Mouse (Mus musculus) CH12.LX (cell line): ENCODE results near the gene Stard5. TPM values are rescaled to one million over a fixed set of nuclear protein-coding genes. Genes with fewer than 3 reads are reported as not detected.
A peak's percentile ranks its signal among the peaks of the same experiment; 100 is the strongest.

Experiments used
- DNase-seq: peaks from one replicate; pipeline ENCODE4 v3.0.0-alpha.2; 2013; ENCODE audit errors: extremely low read depth
- H3K27ac ChIP-seq: 2 replicates; pipeline ENCODE4 v1.5.1; 2012; ENCODE audit warnings: low read depth, mild to moderate bottlenecking, control low read depth, moderate library complexity; ENCODE audit not compliant: insufficient read depth
- H3K27me3 ChIP-seq: replicated peaks from 2 replicates; pipeline ENCODE3; 2012; ENCODE audit warnings: inconsistent platforms
- H3K36me3 ChIP-seq, 2 experiments: replicated peaks in 1 of 2; 2 replicates each; pipeline versions ENCODE3 to v1.6.1; 2012; ENCODE audit warnings: inconsistent platforms in 1 of 2, low read length in 1 of 2, mild to moderate bottlenecking in 1 of 2, mixed read lengths in 1 of 2, moderate library complexity in 1 of 2; ENCODE audit not compliant: control insufficient read depth in 1 of 2, insufficient read depth in 1 of 2
- H3K4me1 ChIP-seq, 2 experiments: 2 replicates each; pipeline ENCODE4 v1.6.1; 2012; ENCODE audit warnings: inconsistent platforms in 1 of 2, moderate library complexity in 1 of 2; ENCODE audit not compliant: insufficient read depth in 2 of 2, control insufficient read depth in 1 of 2
- H3K4me2 ChIP-seq: 2 replicates; pipeline ENCODE4 v1.6.1; 2012; ENCODE audit warnings: low read depth, mild to moderate bottlenecking, control low read depth; ENCODE audit not compliant: poor library complexity, insufficient read depth, severe bottlenecking
- H3K4me3 ChIP-seq, 3 experiments: fragments of 150-350 bp in 1 of 3; sonication (generic) in 1 of 3; replicated peaks in 1 of 3; 2 replicates each; pipeline versions ENCODE3 to v1.5.1; 2011 to 2012; ENCODE audit warnings: low read depth in 2 of 3, low read length in 2 of 3, mild to moderate bottlenecking in 2 of 3, moderate library complexity in 2 of 3, control low read depth in 1 of 3, improper control_type of control experiment in 1 of 3, inconsistent platforms in 1 of 3, mixed read lengths in 1 of 3; ENCODE audit not compliant: poor library complexity in 1 of 3
- H3K79me2 ChIP-seq: replicated peaks from 2 replicates; pipeline ENCODE4 v1.6.1; 2012; ENCODE audit warnings: mild to moderate bottlenecking, moderate library complexity; ENCODE audit not compliant: control insufficient read depth, poor library complexity, insufficient read depth, severe bottlenecking; ENCODE audit errors: extremely low read depth
- H3K9ac ChIP-seq: 2 replicates; pipeline ENCODE4 v1.6.1; 2012; ENCODE audit warnings: low read depth, mild to moderate bottlenecking, control low read depth, moderate library complexity; ENCODE audit not compliant: insufficient read depth
- H3K9me3 ChIP-seq: replicated peaks from 2 replicates; pipeline ENCODE3; 2012; ENCODE audit warnings: low read length, inconsistent platforms, mixed read lengths
- BHLHE40 ChIP-seq: IDR thresholded peaks from 2 replicates; pipeline ENCODE4 v1.6.1; 2011; ENCODE audit warnings: mild to moderate bottlenecking, low read depth, low read length, improper control_type of control experiment
- CHD1 ChIP-seq: IDR thresholded peaks from 2 replicates; pipeline ENCODE4 v1.6.1; 2012; ENCODE audit warnings: low read depth, low read length, improper control_type of control experiment, inconsistent platforms
- E2F4 ChIP-seq: IDR thresholded peaks from 2 replicates; pipeline ENCODE4 v1.6.1; 2011; ENCODE audit warnings: low read depth, low read length, improper control_type of control experiment; ENCODE audit not compliant: insufficient replicate concordance
- ELF1 ChIP-seq: IDR thresholded peaks from 2 replicates; pipeline ENCODE4 v1.6.1; 2014; ENCODE audit warnings: low read depth, mild to moderate bottlenecking, inconsistent platforms, low read length, improper control_type of control experiment
- EP300 ChIP-seq: IDR thresholded peaks from 2 replicates; pipeline ENCODE4 v1.6.1; 2011; ENCODE audit warnings: low read length, improper control_type of control experiment
- ETS1 ChIP-seq: conservative IDR thresholded peaks from 2 replicates; pipeline ENCODE4 v1.6.1; 2012; ENCODE audit warnings: low read depth, mild to moderate bottlenecking, inconsistent platforms, low read length, improper control_type of control experiment, moderate library complexity
- GABPA ChIP-seq: IDR thresholded peaks from 2 replicates; pipeline ENCODE4 v1.6.1; 2012; ENCODE audit warnings: low read depth, low read length, improper control_type of control experiment, inconsistent platforms; ENCODE audit not compliant: insufficient replicate concordance
- HCFC1 ChIP-seq: IDR thresholded peaks from 2 replicates; pipeline ENCODE4 v1.6.1; 2012; ENCODE audit warnings: low read depth, mild to moderate bottlenecking, inconsistent platforms, low read length, improper control_type of control experiment
- IRF4 ChIP-seq: IDR thresholded peaks from 2 replicates; pipeline ENCODE4 v1.6.1; 2014; ENCODE audit warnings: low read depth, mild to moderate bottlenecking, inconsistent platforms, low read length, improper control_type of control experiment
- JUND ChIP-seq: conservative IDR thresholded peaks from 2 replicates; pipeline ENCODE4 v1.6.1; 2011; ENCODE audit warnings: low read depth, low read length, improper control_type of control experiment
- MEF2A ChIP-seq: IDR thresholded peaks from 2 replicates; pipeline ENCODE4 v1.6.1; 2014; ENCODE audit warnings: low read depth, mild to moderate bottlenecking, inconsistent platforms, low read length, improper control_type of control experiment, borderline replicate concordance
- MXI1 ChIP-seq: IDR thresholded peaks from 2 replicates; pipeline ENCODE4 v1.6.1; 2011; ENCODE audit warnings: mild to moderate bottlenecking, low read depth, low read length, improper control_type of control experiment
- MYC ChIP-seq: IDR thresholded peaks from 2 replicates; pipeline ENCODE4 v1.6.1; 2011; ENCODE audit warnings: low read depth, mild to moderate bottlenecking, improper control_type of control experiment, low read length
- NELFE ChIP-seq: IDR thresholded peaks from 2 replicates; pipeline ENCODE4 v1.6.1; 2011; ENCODE audit warnings: low read depth, low read length, improper control_type of control experiment
- PAX5 ChIP-seq: IDR thresholded peaks from 2 replicates; pipeline ENCODE4 v1.6.1; 2012; ENCODE audit warnings: low read length, inconsistent platforms, mixed read lengths
- POLR2A ChIP-seq: IDR thresholded peaks from 2 replicates; pipeline ENCODE4 v1.6.1; 2011; ENCODE audit warnings: low read depth, mild to moderate bottlenecking, improper control_type of control experiment, low read length
- POLR2AphosphoS2 ChIP-seq: IDR thresholded peaks from 2 replicates; pipeline ENCODE4 v1.6.1; 2011; ENCODE audit warnings: low read depth, low read length, improper control_type of control experiment
- RAD21 ChIP-seq: IDR thresholded peaks from 2 replicates; pipeline ENCODE4 v1.6.1; 2011; ENCODE audit warnings: low read depth, mild to moderate bottlenecking, low read length, improper control_type of control experiment, moderate library complexity
- RCOR1 ChIP-seq: conservative IDR thresholded peaks from 2 replicates; pipeline ENCODE4 v1.6.1; 2012; ENCODE audit warnings: low read depth, mild to moderate bottlenecking, inconsistent platforms, low read length, improper control_type of control experiment
- SMC3 ChIP-seq: IDR thresholded peaks from 2 replicates; pipeline ENCODE4 v1.6.1; 2011; ENCODE audit warnings: low read depth, low read length, improper control_type of control experiment
- UBTF ChIP-seq: IDR thresholded peaks from 2 replicates; pipeline ENCODE4 v1.6.1; 2012; ENCODE audit warnings: low read depth, mild to moderate bottlenecking, inconsistent platforms, low read length, improper control_type of control experiment, moderate library complexity
- USF1 ChIP-seq: IDR thresholded peaks from 2 replicates; pipeline ENCODE4 v1.6.1; 2014; ENCODE audit warnings: low read depth, mild to moderate bottlenecking, inconsistent platforms, low read length, improper control_type of control experiment
- ZC3H11A ChIP-seq: IDR thresholded peaks from 2 replicates; pipeline ENCODE4 v1.6.1; 2012; ENCODE audit warnings: low read depth, mild to moderate bottlenecking, inconsistent platforms, low read length, improper control_type of control experiment
- ZKSCAN1 ChIP-seq: IDR thresholded peaks from 2 replicates; pipeline ENCODE4 v1.6.1; 2012; ENCODE audit warnings: low read depth, inconsistent platforms, low read length, improper control_type of control experiment, borderline replicate concordance
- ZMIZ1 ChIP-seq: IDR thresholded peaks from 2 replicates; pipeline ENCODE4 v1.6.1; 2012; ENCODE audit warnings: low read depth, mild to moderate bottlenecking, inconsistent platforms, low read length, improper control_type of control experiment
- ZNF384 ChIP-seq: IDR thresholded peaks from 2 replicates; pipeline ENCODE4 v1.6.1; 2012; ENCODE audit warnings: low read depth, low read length, improper control_type of control experiment, inconsistent platforms
- dilution Hi-C: fragments of 300-500 bp; cut with MboI; formaldehyde crosslinking; loops from 2 replicates; pipeline ENCODE4 v1.14.3; 2020; ENCODE audit warnings: low sequenced_read_pairs; ENCODE audit not compliant: extremely low pct_unique_long_range_greater_than_20kb, extremely low pct_ligation_motif_present
- in situ Hi-C: fragments of 300-500 bp; cut with MboI; formaldehyde crosslinking; loops from 3 replicates; pipeline ENCODE4 v1.14.3; 2019; ENCODE audit warnings: low sequenced_read_pairs, low pct_ligation_motif_present, low pct_unique_long_range_greater_than_20kb, mixed read lengths
- polyA plus RNA-seq: library from polyadenylated mRNA; unstranded; fragments of >175 nt; gene quantifications from 2 replicates; pipeline ENCODE4 v1.2.1, GENCODE M21; 2012; ENCODE audit warnings: low read depth; ENCODE audit not compliant: insufficient read length
- total RNA-seq, 2 experiments: library from RNA; depleted of rRNA; stranded (reverse); fragments of 300-350 nt in 1 of 2; fragments of >200 nt in 1 of 2; gene quantifications; 2 replicates each; pipeline ENCODE4 v1.2.3; 2012 to 2014

Stard5 gene
- total and polyA plus RNA-seq, 3 experiments, result 31.7 to 44.9 (median 33.1) TPM

GRCm38 (mm10) chr7:83654938-83655630 lies 23.3 kb downstream of the Stard5 start (continued):
- peak; percentile 98 for TF ChIP-seq EP300
- TF ChIP-seq POLR2AphosphoS2, result peak; percentile 60; the same call in 1 of the 2 replicates
- TF ChIP-seq IRF4, result peak; percentile 99
- peak; percentile 70; the same call in 1 of the 2 replicates for TF ChIP-seq ZMIZ1

- DNase-seq, result no peak
These were observed 27.0 kb downstream of the Stard5 start for GRCm38 (mm10) chr7:83658716-83659115.

GRCm38 (mm10) chr7:83659159-83660065 lies 27.7 kb downstream of the Stard5 start:
- dilution Hi-C loops, result no loop called here
- peak overlapping the region in 1 of 3 experiments; percentile 36 for H3K4me3 ChIP-seq
- no peak for TF ChIP-seq ZMIZ1
- no peak for TF ChIP-seq USF1
- TF ChIP-seq MXI1, result no peak
- no peak for TF ChIP-seq RAD21
- TF ChIP-seq ZKSCAN1, result no peak
- TF ChIP-seq ETS1, result peak; percentile 76
- TF ChIP-seq SMC3, result no peak
- no peak for TF ChIP-seq NELFE
- 0 out of 2 replicates have a peak, but pooled peaks have one; percentile 25 for TF ChIP-seq MYC
- no peak for TF ChIP-seq GABPA
- TF ChIP-seq ZC3H11A, result no peak
- no peak for TF ChIP-seq UBTF
- TF ChIP-seq JUND, result no peak
- TF ChIP-seq POLR2A, result 0 out of 2 replicates have a peak, but pooled peaks have one; percentile 32
- no peak for TF ChIP-seq PAX5
- no peak for TF ChIP-seq RCOR1
- TF ChIP-seq MEF2A, result no peak
- no peak for TF ChIP-seq ZNF384
- no peak for TF ChIP-seq CHD1
- peak; percentile 95 for TF ChIP-seq BHLHE40
- TF ChIP-seq POLR2AphosphoS2, result no peak
- peak; percentile 85 for TF ChIP-seq ELF1

More at GRCm38 (mm10) chr7:83658716-83659115, 27.0 kb downstream of the Stard5 start:
- Histone ChIP-seq H3K4me3 (no peak overlapping the region), H3K27ac (peak overlapping the region; percentile 96), H3K4me1 (peaks cover 22 to 69% of the 10 kb centered on the region in 2 experiments), H3K27me3 (no peaks in the 10 kb centered on the region), H3K36me3 (peaks cover 0 to 2% of the 10 kb centered on the region in 2 experiments), H3K79me2 (peaks cover 14% of the 10 kb centered on the region), H3K9me3 (peaks cover 14% of the 10 kb centered on the region), H3K9ac (no peak overlapping the region; the same call in 1 of the 2 replicates), H3K4me2 (peak overlapping the region; percentile 39; the same call in 1 of the 2 replicates)
- in situ Hi-C loops, result loop anchor here (25.0 kb wide), 1 partner anchor 229 kb away; the partner anchor contains the start of genes Mesd and Tlnrd1
- TF ChIP-seq MEF2A (no peak), HCFC1 (no peak), CHD1 (no peak), E2F4 (no peak), PAX5 (no peak)
- dilution Hi-C loops, result no loop called here

More at GRCm38 (mm10) chr7:83659159-83660065, 27.7 kb downstream of the Stard5 start:
- H3K9me3 ChIP-seq, result peaks cover 14% of the 10 kb centered on the region
- H3K36me3 ChIP-seq, result peaks cover 0 to 2% of the 10 kb centered on the region in 2 experiments
- peak; percentile 86 for DNase-seq
- H3K4me1 ChIP-seq, result peaks cover 22 to 69% of the 10 kb centered on the region in 2 experiments
- peaks cover 7% of the 10 kb centered on the region for H3K79me2 ChIP-seq
- in situ Hi-C loops, result loop anchor here (25.0 kb wide), 1 partner anchor 228 kb away; the partner anchor contains the start of genes Mesd and Tlnrd1
- peak overlapping the region; percentile 39 for H3K4me2 ChIP-seq
- peak overlapping the region; percentile 96 for H3K27ac ChIP-seq
- H3K9ac ChIP-seq, result no peak overlapping the region; the same call in 1 of the 2 replicates
- no peaks in the 10 kb centered on the region for H3K27me3 ChIP-seq
